Mouse (Mus musculus) ES-Bruce4 (cell line): Measurements from ENCODE around the gene Nme7.

Experiments
- CTCF ChIP-seq: IDR thresholded peaks from one replicate; pipeline ENCODE4 v1.8.1; 2011; ENCODE audit warnings: low read depth, low read length
- EP300 ChIP-seq: IDR thresholded peaks from 2 replicates; pipeline ENCODE4 v1.6.1; 2011; ENCODE audit warnings: low read depth, low read length; ENCODE audit not compliant: insufficient read depth
- POLR2A ChIP-seq: IDR thresholded peaks from one replicate; pipeline ENCODE4 v1.8.1; 2011; ENCODE audit warnings: low read length; ENCODE audit not compliant: insufficient read depth

DNA sequence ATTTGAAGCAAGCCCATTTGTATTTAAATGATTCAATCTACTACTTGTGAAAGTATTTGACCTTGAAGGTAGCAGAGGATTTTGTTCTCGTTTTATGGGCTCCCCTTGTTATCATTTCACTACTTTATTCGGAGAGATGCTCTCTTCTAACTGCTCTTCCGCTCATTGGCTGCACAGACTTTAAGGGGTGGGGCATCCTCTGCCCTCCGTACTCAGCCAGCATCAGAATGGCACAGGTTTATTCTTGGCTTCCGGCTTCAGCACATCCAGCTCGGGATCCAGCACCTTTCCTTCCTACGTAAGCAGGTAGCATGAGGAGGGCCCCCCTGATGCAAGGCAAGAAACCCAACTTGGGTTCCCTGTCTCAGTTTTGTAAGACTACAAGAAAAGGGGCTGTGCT is 69.1 kb downstream of the Nme7 start:
- no peak for TF ChIP-seq CTCF
- TF ChIP-seq POLR2A, result no peak
- no peak for TF ChIP-seq EP300
